Mouse (Mus musculus): ENCODE data around the gene Zfp819. TPM values are rescaled to one million over a fixed set of nuclear protein-coding genes. Genes with fewer than 3 reads are reported as not detected.
"Not testable (repeated sequence)": the region's sequence is repeated elsewhere in the genome, so short reads cannot be mapped to it uniquely, and the experiment has no call there.

Zfp819 gene
- total RNA-seq, 2 experiments from 2014 or later: not detected

DNA sequence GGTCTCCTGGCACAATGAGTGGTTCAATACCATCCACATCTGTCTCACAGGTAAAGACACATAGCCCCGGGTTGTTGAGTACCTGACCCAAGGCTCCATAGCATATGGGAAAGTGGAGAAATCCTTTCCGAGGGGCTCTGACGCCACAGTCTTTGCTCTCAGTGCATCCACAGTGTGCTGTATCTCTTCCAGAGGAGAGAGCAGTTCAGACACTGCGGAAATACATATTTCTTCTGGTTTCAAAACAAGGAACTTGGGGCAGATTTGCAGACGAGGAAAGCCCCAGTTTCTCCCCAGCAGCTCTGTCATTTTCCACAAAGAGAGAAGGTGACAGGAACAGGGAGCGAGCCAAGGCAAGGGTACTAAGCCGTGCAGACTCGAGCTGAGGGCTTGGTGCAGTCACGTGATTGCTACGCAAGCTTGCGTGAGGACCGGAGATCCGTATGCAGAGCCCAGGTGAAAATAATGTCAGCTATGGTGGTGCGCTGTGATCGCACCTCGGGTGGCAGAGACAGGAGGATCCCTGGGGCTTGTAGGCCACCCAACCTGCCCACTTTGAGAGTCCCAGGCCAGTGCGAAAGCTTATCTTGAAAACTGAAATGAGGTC lies 36.2 kb downstream of the Zfp819 start:
- DNase-seq: no peak

DNA sequence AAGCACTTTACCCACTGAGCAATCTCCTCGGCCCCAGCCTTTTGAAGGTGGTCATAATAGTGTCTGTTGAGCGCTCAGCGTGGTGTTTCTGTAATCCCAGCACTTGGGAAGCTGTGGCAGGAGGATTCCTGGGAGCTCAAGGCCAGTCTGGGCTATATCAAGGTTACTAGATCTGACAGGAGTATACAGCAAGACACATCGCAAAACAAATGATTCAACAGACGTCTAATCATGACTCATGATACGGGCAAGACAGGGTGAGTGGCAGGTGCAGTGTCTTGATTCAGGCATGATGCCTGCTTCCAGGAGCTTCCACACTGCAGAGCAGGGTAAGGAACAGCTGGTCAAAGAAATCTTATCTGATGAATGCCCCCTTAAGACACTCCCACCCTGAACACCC lies 45.7 kb downstream of the Zfp819 start:
- no peak for DNase-seq

DNA sequence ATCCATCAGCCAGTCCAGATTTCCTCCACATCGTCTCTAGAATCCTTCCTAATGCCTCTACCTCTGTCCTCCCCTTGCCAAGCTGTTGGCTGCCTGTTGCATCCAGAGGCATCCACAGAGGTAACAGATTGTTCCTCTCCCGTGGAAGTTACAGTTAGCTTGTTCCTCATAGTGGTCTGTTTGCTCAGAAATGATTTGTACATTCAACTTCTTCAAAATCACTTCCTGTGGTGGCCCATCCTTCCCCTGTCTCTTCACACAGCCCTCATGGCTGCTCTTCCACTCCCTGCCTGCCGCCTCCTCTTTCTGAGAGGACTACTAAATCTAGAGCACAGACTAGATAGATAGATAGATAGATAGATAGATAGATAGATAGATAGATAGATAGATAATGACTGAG lies 47.5 kb downstream of the Zfp819 start:
- DNase-seq: no peak

DNA sequence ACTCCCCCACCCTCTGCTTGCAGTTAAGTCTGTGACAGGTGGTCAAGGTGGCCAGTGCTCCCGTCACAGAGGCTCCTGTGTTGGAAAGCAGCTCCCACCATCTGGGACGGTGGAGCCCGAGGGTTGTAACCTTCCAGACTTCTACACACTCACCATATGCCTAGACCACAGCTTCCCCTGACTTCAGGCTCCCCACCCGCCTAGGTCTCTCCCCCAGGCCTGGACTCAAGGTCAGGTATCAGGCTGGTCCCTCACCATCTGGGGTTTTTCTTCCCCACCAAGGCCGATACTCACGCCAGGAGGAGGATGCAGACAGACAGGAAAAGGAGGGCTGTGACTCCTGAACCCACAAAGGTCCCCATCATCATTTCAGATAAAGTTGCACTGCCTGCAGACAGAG lies 49.3 kb downstream of the Zfp819 start:
- no peak for DNase-seq

DNA sequence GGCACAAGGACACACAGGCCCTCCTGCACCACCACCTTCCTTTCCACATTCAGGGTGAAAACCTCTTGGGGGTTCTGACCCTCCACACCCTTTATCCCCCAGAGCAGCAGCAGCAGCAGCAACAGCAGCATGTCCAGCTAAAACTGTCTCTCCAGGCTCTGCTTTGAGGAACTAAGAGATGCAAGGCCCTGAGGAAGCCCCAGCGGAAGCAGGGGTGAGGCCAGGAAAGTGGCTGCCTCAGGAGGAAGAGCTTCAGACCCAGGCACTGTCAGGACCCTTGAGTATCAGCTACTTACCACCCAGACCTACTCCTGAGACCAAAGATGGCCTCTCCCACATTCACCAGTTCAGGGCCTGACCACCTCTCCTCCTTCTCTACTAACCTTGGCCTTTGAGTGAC lies 53.0 kb downstream of the Zfp819 start, which contains the start of gene Siglece:
TSS of gene Siglece (minus strand) at position 160 of the 400 bp plus-strand sequence.
- DNase-seq: no peak

DNA sequence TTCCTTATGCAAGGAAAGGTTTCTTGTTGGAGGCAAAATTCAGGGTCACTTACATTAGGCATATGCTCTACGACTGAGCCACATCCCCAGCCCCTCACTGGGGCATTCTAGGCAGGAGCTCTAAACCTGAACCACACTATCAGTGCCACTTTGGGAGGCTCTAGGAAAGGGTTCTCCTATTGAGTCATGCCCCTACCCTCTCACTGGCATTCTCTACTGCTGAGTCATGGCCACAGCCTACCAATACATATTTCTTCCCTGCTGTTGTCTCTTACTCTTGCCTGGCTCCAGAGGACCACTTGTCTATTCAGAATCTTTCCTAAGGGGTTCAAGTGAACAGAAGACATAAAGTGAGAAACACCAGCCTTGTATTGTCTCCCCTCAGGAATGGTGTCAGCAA lies 55.8 kb downstream of the Zfp819 start:
- DNase-seq: no peak

DNA sequence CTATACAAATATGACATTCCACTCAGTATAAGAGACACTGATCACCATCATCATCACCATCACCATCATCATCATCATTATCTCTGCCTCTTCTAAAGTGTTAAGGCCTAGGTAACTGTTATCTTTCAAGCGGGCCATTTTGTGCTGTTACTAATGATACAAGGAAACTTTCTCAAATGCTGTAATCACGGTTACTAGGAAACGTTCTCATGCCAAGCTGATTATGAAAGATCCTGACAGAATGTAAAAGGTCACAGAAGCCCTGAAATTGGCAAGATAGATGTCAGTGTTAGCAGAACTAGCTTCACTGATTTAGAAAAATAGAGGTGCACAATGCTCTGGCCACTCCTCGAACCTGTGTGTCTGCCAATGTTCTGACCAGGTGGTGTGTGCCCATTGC lies 60.3 kb downstream of the Zfp819 start:
- not testable (repeated sequence) for DNase-seq

Other genes starting within 250 kb of the Zfp819 start
- under 1 TPM in 1 of 2 experiments, not detected in 1; 0.10 TPM for gene Siglecg, start 199.0 kb upstream of the Zfp819 start, total RNA-seq (2021)
- gene Lim2, start 179.5 kb upstream of the Zfp819 start, total RNA-seq (2021): not detected
- not detected for gene Nkg7, start 170.1 kb upstream of the Zfp819 start, total RNA-seq (2021)
- not detected for gene Cldnd2, start 166.4 kb upstream of the Zfp819 start, total RNA-seq (2021)
- 100 to 1,000 TPM; 310 to 323 TPM for gene Etfb, start 163.1 kb upstream of the Zfp819 start, total RNA-seq (2021)
- under 1 TPM; 0.46 to 0.62 TPM for gene Gm45233, start 163.0 kb upstream of the Zfp819 start, total RNA-seq (2021)
- 1 to 10 TPM in 1 of 2 experiments, under 1 TPM in 1; 0.79 to 1.2 TPM for gene Vsig10l, start 144.0 kb upstream of the Zfp819 start, total RNA-seq (2021)
- under 1 TPM; 0.31 to 0.32 TPM for gene Iglon5, start 117.1 kb upstream of the Zfp819 start, total RNA-seq (2021)
- not detected for gene 4931406B18Rik, start 101.2 kb upstream of the Zfp819 start, total RNA-seq (2021)
- gene Cd33, start 62.7 kb upstream of the Zfp819 start, total RNA-seq (2021): under 1 TPM; 0.96 to 1.00 TPM
- gene Zfp658, start 44.9 kb upstream of the Zfp819 start, total RNA-seq (2021): under 1 TPM; 0.38 to 0.61 TPM
- 1 to 10 TPM; 3.5 to 3.6 TPM for gene Zfp719, start 27.6 kb upstream of the Zfp819 start, total RNA-seq (2021)
- not detected for gene Ceacam18, start 27.5 kb downstream of the Zfp819 start, total RNA-seq (2021)
- gene Siglece, start 53.0 kb downstream of the Zfp819 start, total RNA-seq (2021): under 1 TPM; 0.31 to 0.32 TPM
- gene Ctu1, start 64.8 kb downstream of the Zfp819 start, total RNA-seq (2021): 1 to 10 TPM; 2.1 to 2.3 TPM
- gene Klk14, start 83.2 kb downstream of the Zfp819 start, total RNA-seq (2021): not detected
- gene Klk13, start 105.4 kb downstream of the Zfp819 start, total RNA-seq (2021): not detected
- not detected for gene Klk12, start 161.7 kb downstream of the Zfp819 start, total RNA-seq (2021)
- gene Klk11, start 167.4 kb downstream of the Zfp819 start, total RNA-seq (2021): not detected
- gene Klk10, start 173.9 kb downstream of the Zfp819 start, total RNA-seq (2021): 1 to 10 TPM in 1 of 2 experiments, under 1 TPM in 1; 0.79 to 1.2 TPM
- not detected for gene Klk9, start 184.7 kb downstream of the Zfp819 start, total RNA-seq (2021)
- 1 to 10 TPM; 2.1 to 2.9 TPM for gene Klk8, start 190.4 kb downstream of the Zfp819 start, total RNA-seq (2021)
- gene Klk7, start 204.1 kb downstream of the Zfp819 start, total RNA-seq (2021): not detected
- not detected for gene Klk6, start 217.3 kb downstream of the Zfp819 start, total RNA-seq (2021)
- gene Klk5, start 234.8 kb downstream of the Zfp819 start, total RNA-seq (2021): not detected

All from gastrocnemius, postnatal 25 days (tissue).